Mouse (Mus musculus): Measurements from ENCODE around the gene Rin3.
A peak's percentile ranks its signal among the peaks of the same experiment; 100 is the strongest.

Gene Rin3

DNA sequence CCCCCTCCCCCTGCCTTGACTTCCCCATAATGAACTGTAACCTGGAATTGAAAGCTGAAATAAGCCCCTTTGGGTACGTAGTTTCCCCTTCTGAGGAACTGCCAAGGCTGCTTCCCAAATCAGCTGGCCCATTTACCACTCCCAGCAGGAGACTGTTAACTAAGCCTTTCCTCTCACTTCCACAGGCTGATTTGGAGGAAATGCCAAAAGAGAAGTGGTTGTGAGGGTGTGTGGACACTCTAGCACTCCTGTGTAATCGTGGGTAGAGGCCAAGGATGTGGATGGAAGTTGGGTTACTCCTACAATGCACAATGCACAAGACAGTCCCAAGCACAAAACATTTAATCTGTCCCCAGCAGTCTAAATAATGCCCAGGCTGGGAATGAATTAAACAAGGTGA is 722 bp upstream of the Rin3 start:
- peak in 1 of 2 experiments; percentile 34 for DNase-seq

DNA sequence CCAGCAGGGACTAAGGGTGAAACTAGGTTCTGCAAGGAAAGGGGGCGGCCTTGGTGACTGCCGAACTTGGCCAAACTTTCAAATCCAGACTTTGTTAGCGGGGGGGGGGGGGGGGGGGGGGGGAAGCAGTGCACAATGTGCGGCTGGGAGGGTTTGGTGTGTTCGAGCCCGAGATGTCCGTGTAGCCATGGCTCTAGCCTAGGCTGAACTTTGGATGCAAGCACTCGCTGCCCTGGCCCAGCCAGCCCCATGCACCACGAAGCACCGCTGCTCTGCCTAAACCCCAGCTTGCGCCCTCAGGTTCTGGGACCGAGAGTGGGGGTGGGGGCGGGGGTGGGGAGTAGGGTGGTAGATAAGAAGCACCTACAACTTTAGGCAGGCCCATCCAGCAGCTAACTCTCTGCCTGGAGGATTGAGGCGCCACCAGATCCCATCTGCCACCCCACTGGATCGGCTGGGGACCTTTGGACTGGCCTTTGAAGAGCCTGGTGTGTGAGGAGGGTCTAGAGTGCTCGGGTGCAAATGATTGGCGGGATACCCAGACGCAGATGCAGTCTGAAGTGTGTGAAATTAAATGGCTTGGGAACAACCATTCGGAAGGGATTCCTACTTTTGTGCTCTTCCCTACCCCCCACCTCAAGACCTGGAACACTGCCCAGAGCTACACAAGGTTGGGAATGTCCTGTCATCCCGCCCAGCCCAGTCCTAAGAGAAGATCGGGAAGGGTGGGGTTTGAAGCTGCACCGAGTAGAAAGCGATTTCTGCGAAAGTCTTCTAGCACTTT is 827 bp downstream of the Rin3 start:
- peak; percentile 67 to 81 for DNase-seq

DNA sequence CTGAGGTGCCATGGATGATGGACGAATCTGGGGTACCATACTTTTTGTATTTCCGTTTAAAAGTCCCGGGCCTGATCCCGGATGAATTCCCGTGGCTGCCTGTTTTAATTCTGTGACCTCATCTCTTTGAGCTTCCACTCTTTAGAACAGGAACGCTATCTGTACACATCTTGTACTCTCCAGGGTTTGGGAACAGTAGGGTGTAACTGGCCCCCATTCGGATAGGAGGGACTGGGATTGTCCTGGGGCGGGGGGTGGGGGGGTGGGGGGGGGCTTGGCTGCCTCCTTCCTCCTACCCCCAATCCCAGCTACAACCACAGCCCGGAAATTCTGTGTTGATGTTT is 1.4 kb downstream of the Rin3 start:
- DNase-seq = no peak

GRCm38 (mm10) chr12:102284618-102285159 is 1.8 kb downstream of the Rin3 start:
- no peak for DNase-seq

GRCm38 (mm10) chr12:102285318-102285717 is 2.5 kb downstream of the Rin3 start:
- no peak for DNase-seq

DNA sequence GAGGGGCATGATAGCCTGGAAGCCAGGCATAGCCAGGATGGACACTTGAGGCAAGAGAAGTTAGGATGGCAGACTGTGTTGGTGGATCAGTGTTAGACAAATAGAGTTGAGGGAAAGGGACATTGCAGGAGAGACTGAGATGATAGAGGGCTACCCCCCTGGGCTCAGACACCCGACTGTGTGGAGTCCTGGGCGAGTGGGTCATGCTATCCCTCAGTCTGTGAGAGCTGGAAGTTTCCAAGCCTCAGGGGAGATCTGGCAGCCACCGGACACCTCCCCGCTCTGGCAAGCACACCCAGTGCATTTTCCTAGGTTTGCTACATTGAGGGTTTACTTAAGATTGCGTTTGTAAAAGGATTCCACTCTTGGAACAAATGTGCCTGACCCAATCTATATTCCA is 2.9 kb downstream of the Rin3 start:
- DNase-seq = no peak

DNA sequence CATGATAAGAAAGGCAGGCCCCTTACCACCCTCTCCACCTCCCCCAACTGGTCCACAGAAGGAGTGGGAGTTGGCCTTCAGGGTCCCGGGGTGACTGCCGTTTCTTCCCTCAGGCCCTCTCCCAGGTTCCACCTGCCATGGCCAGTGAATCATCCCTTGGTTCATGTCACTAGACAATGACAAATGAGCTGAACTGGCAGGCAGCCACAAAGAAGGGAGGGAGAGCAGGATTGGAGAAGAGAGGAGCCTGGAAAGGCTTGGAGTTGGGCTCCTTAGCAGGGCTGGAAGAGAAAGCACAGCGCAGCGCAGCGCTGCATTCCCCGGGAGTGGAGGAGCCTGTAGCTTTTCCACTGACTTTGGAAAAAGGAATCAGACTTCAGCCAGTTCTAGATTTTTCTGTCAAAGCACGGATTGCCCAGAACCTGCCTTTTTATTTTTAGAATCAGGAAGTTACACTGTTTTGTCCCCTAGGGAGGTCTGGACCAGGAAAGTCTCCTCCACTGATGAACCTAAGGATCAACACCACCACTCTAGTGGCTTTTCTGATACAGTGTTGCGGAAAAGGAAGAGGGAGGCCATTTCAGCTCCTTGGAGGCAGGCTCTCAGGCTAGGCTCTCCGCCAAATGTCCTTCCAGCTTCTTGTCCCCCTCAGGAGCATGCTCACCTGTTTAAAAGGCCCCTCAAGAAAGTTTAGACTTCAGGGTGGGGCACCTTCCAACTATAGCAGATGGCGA is 4.0 kb downstream of the Rin3 start:
- DNase-seq = peak; percentile 69 to 81

- no peak for DNase-seq
These were observed 5.2 kb downstream of the Rin3 start for GRCm38 (mm10) chr12:102287904-102288602.

DNA sequence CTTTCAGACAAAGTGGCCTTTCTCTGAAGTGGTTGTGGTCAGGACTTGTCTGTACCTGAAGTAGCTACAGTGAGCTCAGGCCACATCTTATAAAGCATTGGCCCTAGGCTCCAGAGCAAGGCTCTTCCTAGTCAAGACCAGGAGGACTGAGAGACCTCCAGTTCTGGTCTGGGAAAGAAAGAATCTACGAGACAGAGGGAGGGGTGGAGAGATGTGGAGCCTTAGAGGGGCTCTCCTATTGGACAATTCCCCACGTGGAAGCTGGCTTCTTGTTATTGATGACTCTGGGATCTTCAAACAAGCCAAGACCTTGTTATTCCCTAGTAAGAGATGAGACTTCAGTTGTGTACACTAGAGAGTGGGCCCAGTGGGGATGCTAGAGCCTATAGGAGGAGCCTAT is 6.0 kb downstream of the Rin3 start:
- no peak for DNase-seq

DNA sequence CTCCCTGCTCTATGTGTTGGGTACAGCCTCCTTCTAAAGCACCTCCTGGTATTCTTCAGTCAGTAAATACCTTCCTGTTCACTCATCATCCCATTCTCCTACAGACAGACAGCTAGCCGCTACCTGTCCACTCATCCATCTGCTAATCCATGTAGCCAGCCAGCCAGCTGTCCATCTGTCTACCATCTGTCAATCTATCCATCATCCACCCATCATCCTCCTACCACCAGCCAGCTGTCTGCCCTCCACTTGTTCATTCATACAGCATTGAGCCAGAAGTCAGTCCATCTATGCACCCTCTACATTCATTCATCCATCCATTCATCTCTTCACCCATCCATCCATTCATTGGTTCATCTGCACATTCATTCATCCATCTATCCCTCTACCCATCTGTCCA is 6.7 kb downstream of the Rin3 start:
- DNase-seq = no peak

DNA sequence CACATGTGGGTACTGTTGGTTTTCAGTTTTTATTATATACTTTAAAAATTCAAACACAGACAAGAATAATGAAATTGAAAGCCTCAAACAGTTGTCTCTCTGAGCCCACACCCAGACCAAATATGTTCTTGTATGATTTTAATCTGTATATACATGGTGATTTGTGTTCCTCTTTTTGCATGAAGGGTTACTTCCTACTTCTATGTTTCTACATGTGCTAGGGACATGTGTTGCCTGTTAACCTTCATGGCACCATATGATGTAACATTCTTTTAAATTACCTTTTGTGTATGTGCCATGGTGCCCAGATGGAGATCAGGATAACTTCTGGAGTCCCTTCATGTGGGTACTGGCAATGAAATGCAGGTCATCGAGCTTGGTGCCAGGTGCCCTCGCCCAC is 7.8 kb downstream of the Rin3 start:
- DNase-seq = no peak

GRCm38 (mm10) chr12:102291686-102292085 is 8.8 kb downstream of the Rin3 start:
- DNase-seq = no peak

DNA sequence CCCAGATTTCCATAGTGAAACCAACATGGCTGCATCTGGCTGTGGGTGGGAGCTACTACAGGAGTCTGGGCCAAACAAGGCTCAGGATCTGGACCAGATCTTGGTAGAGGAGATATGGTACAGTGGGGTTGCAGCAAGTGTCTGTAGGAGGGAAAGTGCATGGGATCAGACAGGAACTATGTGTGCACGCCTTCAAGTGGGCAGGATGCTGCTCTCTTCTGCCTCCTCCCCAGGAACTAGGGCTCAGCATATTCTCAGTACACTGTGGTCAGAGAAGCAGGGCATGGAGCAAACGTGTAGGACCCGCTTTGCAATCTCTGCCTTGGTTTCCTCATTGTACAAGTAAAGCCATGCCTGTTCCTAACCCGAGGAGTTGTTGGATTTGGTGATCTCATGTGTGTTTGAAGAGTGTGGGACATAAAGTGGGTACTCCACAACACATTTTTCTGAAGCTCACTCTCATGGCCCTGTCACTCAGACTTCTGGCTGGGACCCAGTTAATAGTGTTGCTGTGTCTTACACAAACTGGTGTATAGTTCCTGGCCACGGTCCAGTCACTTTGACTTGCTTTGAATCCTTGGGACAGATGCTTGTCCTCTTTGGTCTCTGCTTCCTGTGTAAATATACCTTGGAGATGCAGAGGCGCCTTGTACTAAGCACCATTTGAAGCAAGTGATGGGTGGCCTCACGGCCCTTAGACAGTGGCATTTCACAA is 9.8 kb downstream of the Rin3 start:
- no peak for DNase-seq

- no peak for DNase-seq
These were observed 11.8 kb downstream of the Rin3 start for GRCm38 (mm10) chr12:102294634-102295033.

GRCm38 (mm10) chr12:102295230-102295629 is 12.4 kb downstream of the Rin3 start:
- no peak for DNase-seq

DNA sequence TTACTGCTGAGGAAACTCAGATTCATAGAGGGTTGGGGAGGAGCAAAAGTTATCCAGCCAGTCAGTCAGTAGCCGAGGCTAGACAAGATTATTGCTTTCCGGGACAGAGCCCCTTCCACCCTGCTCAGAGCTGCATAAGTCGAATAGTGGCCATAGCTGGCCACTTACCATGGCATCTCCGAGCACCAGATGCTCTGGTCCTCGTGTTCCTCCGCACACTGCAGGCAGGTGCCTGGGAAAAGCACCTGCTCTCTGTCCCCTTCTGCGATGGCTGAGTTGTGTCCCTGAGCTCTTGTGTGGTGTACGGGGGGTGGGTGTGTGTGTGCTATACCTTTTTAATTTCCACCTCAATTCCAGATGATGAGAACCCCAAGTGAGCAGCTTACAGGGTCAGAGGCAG is 12.8 kb downstream of the Rin3 start:
- DNase-seq = no peak

GRCm38 (mm10) chr12:102296361-102296760 is 13.5 kb downstream of the Rin3 start:
- DNase-seq = no peak

DNA sequence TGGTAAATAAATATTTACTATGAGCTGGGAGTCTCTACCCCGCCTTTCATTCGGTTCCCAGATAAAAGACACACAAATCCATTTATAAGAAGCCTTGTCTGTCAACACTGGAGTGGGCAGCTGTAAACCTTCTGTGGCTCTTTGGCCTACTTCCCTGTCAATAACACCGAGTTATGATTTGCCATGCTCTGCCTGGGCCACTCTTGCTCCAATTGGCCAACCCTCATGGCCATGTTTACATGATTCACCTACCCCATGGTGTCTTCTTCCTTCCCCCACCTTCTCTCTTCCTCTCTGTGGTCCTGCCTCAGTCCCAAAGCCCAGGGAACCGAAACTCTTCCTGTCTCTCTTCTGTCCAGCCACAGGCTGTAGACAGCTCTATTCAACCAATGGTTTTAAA is 14.1 kb downstream of the Rin3 start:
- DNase-seq = no peak

DNA sequence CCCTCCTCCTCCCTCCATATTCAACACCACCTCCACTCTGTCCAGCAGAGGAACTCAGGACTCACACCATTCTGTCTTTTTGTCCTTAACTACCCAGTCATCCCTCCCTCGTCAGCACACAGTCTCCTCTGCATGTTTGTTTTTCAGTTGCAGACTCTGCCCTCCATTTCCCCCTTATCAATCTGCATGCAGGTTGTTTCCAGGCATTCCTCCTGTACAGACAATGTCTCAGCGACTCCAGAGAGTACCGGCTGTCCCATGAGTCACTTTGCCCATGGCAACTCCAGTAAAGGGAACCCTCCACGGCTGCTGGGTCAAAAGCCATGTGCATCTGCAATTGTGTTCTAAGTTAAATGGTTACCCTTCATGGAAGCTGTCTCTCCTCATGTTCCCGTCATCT is 16.4 kb downstream of the Rin3 start:
- DNase-seq = no peak

- no peak for DNase-seq
These were observed 18.7 kb downstream of the Rin3 start for GRCm38 (mm10) chr12:102301585-102301984.

- no peak for DNase-seq
These were observed 19.5 kb downstream of the Rin3 start for GRCm38 (mm10) chr12:102302322-102302721.

DNA sequence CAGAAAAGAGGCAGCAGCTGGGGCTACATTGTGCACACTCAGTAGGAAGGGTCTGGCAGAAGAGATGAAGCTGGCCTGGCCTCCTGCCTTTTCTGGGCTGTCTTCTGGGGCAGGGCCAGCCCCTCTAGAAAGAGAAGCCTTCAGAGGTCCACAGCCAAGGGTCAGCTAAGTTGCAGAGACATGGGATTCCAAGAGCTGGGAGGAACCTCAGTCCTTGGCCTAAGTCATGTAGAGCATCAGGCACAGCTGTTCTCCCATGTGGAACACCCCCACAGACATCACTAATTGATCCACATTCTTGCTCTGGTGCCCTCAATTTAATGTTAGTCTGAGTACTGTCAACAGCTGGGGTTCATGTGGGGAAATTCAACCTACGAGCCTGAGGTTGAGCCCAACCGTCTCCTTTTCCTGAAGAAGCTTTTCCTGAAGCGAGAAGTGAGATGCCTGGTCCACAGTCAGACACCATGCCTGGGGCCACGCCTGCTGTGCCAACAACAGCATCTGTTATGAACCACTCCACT is 20.0 kb downstream of the Rin3 start:
- peak; percentile 52 to 62 for DNase-seq

DNA sequence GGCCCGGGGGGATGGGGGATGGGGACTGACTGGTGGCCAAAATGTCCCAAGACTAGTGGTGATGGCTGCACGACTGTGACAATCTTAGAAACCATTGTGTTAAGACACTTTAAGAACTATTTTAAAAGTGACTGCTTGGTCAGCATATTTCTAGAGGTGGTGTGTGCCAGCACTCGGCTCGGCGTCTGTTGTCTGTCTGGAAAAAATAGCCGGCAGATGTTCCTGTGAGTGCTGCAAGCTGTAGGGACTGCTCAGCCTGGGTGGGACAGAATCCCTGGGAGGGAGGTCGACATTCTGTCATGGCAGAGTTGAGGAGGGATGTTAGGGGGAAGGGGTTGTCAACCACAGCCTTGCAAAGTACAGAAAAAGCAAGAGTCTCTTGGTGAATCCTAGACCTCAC is 21.0 kb downstream of the Rin3 start:
- no peak for DNase-seq
